Mouse (Mus musculus) CD4-positive, CD25-positive, alpha-beta regulatory T cell, adult 2 months (primary cell): ENCODE measurements at regions not wholly inside any gene's neighbourhood (a gene's known extent, or its start where the extent isn't known, plus 50 kb on each side); places are given as distances from the start of the nearest gene placed in this dataset.

Source experiments
- DNase-seq: peaks from one replicate; pipeline ENCODE4 v3.0.0-alpha.2; 2012; ENCODE audit warnings: low read depth, low spot score

GRCm38 (mm10) chr2:74977828-74978227, 152.2 kb downstream of the Mtx2 start:
- no peak for DNase-seq

- no peak for DNase-seq
Measured at GRCm38 (mm10) chr2:74981856-74982255, 156.3 kb downstream of the Mtx2 start.

DNA sequence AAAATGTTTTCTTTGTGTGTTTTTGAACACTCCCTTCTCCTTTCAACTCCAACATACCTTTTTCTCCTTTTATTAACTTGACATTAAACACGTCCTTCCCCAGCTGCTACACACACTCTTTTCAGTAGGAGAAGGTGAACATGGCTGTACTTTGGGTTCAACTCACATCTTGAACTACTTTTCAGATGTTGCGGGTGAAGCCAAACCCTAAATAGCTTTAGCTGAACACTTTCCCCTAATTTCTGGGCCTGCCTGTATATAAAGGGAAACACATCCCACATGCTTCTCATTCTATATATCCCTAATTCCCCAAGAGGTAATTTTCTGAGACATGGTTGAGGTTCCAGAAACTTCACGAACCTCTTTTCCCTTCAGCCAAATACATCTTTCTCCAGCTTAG, 168.2 kb downstream of the Mtx2 start:
- DNase-seq, result no peak

DNA sequence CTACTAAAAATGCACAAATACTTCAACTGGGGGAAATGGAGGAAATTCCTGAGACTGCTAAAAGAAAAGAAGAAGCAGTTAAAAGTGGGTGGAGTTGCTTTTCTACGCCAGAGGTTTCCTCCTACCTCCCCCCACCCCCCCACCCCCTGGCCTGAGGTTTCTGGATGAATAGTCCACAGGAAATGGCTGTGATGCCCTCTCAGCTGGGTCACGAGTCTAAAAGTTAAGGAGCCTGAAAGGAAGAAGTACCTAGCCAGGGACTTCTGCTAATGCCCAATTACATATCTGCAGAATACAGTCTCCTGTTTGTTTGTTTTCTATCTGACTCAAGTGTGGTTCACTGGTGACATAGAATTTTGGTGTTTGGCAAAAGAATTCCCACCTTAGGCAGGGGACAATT, 169.4 kb downstream of the Mtx2 start:
- no peak for DNase-seq

DNA sequence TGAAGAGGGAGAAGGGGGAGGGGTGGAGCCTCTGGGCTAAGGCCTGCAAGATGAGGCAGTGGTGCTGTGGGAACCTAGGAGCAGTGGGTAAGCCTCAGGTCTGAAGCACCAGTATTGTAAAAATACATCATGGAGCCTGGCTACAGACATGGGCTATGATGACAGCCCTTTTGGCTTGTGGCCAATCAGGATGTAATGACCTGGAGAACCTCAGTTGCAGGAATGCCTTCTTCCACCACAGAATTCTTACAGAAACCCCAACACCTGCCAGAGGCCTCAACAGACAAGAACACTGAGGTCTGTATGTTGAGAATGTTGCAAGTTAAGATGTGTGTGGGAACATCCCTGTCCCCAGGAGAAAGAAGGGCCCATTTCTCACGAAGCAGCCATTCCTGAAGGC, 172.1 kb downstream of the Mtx2 start:
- DNase-seq, result no peak

GRCm38 (mm10) chr2:75000368-75000796, 174.8 kb downstream of the Mtx2 start:
- no peak for DNase-seq

GRCm38 (mm10) chr2:75002562-75002961, 177.0 kb downstream of the Mtx2 start:
- DNase-seq, result no peak

DNA sequence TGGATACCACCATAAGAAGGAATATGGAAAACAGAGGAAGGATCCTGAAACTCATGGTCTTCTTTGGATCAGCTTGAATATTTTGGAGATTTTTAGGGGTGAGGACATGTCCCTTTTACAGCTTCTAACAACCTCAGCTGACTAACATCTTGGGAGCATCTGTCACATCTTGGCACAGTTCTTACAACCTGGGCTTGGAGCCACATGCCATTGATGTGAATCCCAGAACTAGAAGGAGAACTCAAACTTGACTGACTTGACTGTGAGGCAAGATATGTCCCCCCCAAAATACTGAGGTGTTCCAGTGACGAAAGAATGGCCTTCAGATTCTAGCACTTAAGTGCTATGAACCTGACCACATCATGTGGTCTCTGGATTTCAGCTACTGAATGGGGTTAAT, 182.5 kb downstream of the Mtx2 start:
- no peak for DNase-seq

GRCm38 (mm10) chr2:75010647-75011046, 185.0 kb downstream of the Mtx2 start:
- no peak for DNase-seq

GRCm38 (mm10) chr2:75012046-75012445, 186.4 kb downstream of the Mtx2 start:
- DNase-seq, result no peak

GRCm38 (mm10) chr2:75014994-75015728, 189.6 kb downstream of the Mtx2 start:
- no peak for DNase-seq

DNA sequence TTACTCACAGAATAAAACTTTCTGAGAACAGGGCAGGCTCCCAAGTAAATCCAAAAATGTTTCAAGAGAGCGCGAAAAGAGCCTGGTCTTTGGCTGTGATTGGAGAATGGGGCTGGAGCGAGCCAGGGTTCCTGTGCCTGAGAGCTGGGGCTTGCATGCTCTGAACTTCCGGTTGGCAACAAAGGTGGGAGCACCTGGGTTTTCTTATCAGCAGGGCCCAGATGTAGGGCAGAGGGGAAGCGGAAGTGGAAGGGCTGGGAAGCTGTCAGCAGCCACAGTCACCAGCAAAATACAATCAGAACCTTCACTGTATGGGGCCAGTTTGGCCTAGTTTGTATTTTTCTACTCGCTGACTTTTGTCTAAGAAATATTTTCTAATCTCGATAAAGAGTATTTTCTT, 193.9 kb downstream of the Mtx2 start:
- DNase-seq, result peak; percentile 11

DNA sequence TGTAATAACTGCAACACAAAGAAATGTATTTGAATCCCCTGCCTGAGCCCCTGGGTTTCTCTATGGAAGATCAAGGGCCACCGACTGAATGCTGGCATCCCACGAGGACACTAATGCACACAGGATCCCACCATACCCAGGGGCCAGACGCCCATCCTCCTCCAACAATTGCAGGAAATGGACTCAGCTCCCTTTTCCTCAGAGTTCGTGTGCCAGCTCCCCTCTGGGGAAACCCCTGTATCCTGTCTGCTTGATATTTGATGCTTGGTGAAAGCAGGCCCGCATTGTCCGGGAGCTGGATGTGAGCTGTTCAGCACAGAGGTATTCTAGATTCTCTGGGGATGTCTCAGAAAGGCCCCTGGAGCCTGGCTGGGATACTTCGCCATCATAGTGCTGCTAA, 196.0 kb downstream of the Mtx2 start:
- DNase-seq, result no peak

- DNase-seq, result no peak
Measured at GRCm38 (mm10) chr2:75028151-75028550, 202.5 kb downstream of the Mtx2 start.

GRCm38 (mm10) chr2:75029089-75029693, 203.6 kb downstream of the Mtx2 start:
- no peak for DNase-seq

DNA sequence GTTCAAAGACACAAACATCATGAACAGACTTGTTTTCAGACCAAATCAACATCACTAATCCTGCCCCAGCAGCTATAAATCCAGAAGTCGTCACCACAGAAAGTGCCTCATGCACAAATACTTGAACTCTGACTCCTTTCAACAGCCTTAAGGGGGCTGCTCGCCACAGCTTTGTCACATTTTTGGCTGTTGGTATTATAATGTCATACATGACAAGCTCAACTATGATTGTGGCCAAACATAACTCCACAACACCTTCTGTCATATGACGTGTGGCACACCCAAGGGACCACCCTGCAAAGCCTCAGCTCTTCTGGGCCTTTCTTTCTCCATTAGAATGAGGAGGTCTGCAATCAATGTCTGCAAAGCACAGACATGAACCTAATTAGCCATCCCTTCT, 209.1 kb downstream of the Mtx2 start:
- no peak for DNase-seq

DNA sequence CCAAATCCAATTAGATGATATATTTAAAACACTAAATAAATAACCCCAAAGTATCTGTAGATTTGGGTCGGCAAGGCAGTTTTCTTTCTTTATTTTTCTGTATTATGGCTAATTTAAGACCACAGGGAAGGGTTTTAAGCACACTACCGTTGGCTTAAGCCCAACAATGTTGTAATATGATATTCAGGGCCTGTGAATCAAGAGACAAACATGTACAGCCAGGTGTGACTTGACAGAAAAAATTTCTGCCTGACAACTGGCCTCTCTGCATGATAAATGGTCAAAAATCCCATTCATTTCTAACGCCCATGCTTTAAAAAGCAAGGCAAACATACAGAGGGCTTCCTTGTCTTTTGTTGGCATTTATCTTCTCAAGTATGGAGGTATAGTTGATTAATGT, 213.5 kb downstream of the Mtx2 start:
- no peak for DNase-seq

DNA sequence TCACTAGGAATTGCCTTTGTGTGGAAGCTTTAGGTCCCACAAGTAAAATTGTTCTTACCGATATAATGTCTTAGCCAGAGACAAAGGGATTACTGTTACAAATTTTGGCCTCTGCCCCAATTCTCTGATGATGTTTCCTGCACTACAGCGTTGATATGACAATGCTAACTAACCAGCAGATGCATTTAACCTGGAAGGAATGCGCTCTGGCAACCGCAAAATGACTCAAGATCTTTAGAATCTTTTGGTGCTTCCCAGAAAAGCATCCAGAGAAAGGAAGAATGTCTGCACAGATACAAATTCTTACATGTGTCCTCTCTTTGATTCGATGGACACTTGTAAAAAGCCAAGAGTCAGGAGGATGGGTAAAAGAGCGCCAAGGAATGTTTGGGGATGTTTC, 221.3 kb downstream of the Mtx2 start:
- no peak for DNase-seq

- DNase-seq, result no peak
Measured at GRCm38 (mm10) chr2:75048071-75048470, 222.5 kb downstream of the Mtx2 start.

DNA sequence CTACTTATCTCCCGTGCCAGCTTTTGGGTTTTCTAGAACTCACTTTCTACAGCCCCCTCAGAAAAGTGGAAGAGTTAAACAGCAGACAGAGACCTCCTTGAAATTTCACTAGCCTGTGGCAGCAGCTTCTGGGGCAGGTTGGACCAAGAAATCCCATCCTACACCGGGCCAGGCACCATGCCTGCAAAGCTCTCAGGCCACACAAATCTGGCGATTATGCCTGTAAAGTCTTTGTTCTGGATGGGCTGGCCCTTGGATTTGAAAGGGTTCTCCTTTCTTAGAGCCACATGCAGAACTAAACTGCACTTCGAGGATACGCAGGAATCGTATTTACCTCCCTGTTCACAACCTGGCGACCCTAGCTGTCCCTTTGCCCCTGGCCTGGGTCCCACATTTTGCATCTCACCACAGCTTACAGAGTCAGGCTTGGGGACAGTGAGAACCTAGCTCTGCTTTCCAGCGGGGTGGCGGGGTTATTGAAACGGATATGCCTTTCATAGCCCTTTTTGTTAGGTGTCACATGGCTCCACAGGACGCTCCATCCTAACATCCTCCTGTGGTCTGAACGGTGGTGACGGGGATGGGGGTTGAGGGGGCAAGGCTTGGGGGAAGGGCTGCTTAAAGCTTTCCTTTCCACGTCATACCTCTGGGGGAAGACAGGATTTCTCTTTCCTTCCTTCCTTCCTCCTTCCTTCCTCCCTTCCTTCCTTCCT, 229.0 kb downstream of the Mtx2 start:
- DNase-seq, result peak; percentile 58

- DNase-seq, result peak; percentile 81
Measured at GRCm38 (mm10) chr2:75055187-75055543, 229.6 kb downstream of the Mtx2 start.

- no peak for DNase-seq
Measured at GRCm38 (mm10) chr2:75061009-75061408, 235.4 kb downstream of the Mtx2 start.
